Mouse (Mus musculus) G1E-ER4 (cell line): ENCODE results near the gene Clec10a. TPM values are rescaled to one million over a fixed set of nuclear protein-coding genes. Genes with fewer than 3 reads are reported as not detected.
A peak's percentile ranks its signal among the peaks of the same experiment; 100 is the strongest.
"Not testable (repeated sequence)": the region's sequence is repeated elsewhere in the genome, so short reads cannot be mapped to it uniquely, and the experiment has no call there.

ENCODE experiments used
- GATA1 ChIP-seq: IDR thresholded peaks from one replicate; pipeline ENCODE4 v1.8.0; 2012; ENCODE audit warnings: low read length, inconsistent platforms
- polyA plus RNA-seq: library from polyadenylated mRNA; stranded (reverse); fragments of >175 nt; gene quantifications from 2 replicates; pipeline ENCODE4 v1.2.3, GENCODE M21; 2012

Gene Clec10a
- polyA plus RNA-seq = 1.5 and 4.3 TPM in 2 replicates

- not testable (repeated sequence) for TF ChIP-seq GATA1
Observed at GRCm38 (mm10) chr11:70155897-70156296, at the start of gene Clec10a. Clec10a (plus strand) TSS chr11:70156197.

GRCm38 (mm10) chr11:70107085-70107484 lies 48.9 kb upstream of the Clec10a start:
- TF ChIP-seq GATA1 = no peak

GRCm38 (mm10) chr11:70110146-70110545 lies 45.9 kb upstream of the Clec10a start:
- TF ChIP-seq GATA1 = no peak

- TF ChIP-seq GATA1 = no peak
Observed at GRCm38 (mm10) chr11:70114562-70114961, 41.4 kb upstream of the Clec10a start.

- no peak for TF ChIP-seq GATA1
Observed at GRCm38 (mm10) chr11:70115901-70116300, 40.1 kb upstream of the Clec10a start.

GRCm38 (mm10) chr11:70129926-70130379 lies 26.0 kb upstream of the Clec10a start, which contains the start of gene Mgl2:
Mgl2 (plus strand) TSS chr11:70130329.
- TF ChIP-seq GATA1 = no peak

GRCm38 (mm10) chr11:70139171-70139570 lies 16.8 kb upstream of the Clec10a start:
- no peak for TF ChIP-seq GATA1

- TF ChIP-seq GATA1 = no peak
Observed at GRCm38 (mm10) chr11:70151072-70151471, 4.9 kb upstream of the Clec10a start.

GRCm38 (mm10) chr11:70162336-70162735 lies 6.3 kb downstream of the Clec10a start:
- no peak for TF ChIP-seq GATA1

GRCm38 (mm10) chr11:70165972-70166921 lies 10.2 kb downstream of the Clec10a start:
- peak; percentile 75 for TF ChIP-seq GATA1

GRCm38 (mm10) chr11:70168136-70168535 lies 12.1 kb downstream of the Clec10a start:
- TF ChIP-seq GATA1 = no peak

- no peak for TF ChIP-seq GATA1
Observed at GRCm38 (mm10) chr11:70170291-70170690, 14.3 kb downstream of the Clec10a start.

GRCm38 (mm10) chr11:70171181-70171580 lies 15.2 kb downstream of the Clec10a start:
- no peak for TF ChIP-seq GATA1

GRCm38 (mm10) chr11:70171847-70172246 lies 15.8 kb downstream of the Clec10a start:
- TF ChIP-seq GATA1 = no peak

GRCm38 (mm10) chr11:70172298-70172697 lies 16.3 kb downstream of the Clec10a start:
- TF ChIP-seq GATA1 = no peak

- no peak for TF ChIP-seq GATA1
Observed at GRCm38 (mm10) chr11:70174491-70174890, 18.5 kb downstream of the Clec10a start.

GRCm38 (mm10) chr11:70177647-70178046 lies 21.6 kb downstream of the Clec10a start:
- no peak for TF ChIP-seq GATA1
